Mouse (Mus musculus): ENCODE measurements around the gene Ccdc175. TPM values are rescaled to one million over a fixed set of nuclear protein-coding genes. Genes with fewer than 3 reads are reported as not detected.

Ccdc175 gene
- total RNA-seq (2014; fragmentation: Nextera tagmentation) (not detected in 2 replicates), total RNA-seq (2017) (0.06 TPM in 1 of 2 replicates, not detected in the other), polyA plus RNA-seq (2012) (not detected in 2 replicates)

GRCm38 (mm10) chr12:72184929-72185328, at the start of gene Ccdc175:
TSS of gene Ccdc175 (minus strand) at chr12:72185029.
- Histone ChIP-seq H3K27me3 (ENCODE audit: insufficient read depth, low read length) (peaks cover 6% of the 10 kb centered on the region; the same call in 1 of the 2 replicates), H3K9me3 (replicated peaks) (no peaks in the 10 kb centered on the region), H3K4me1 (ENCODE audit: insufficient read depth, low read depth, low read length) (no peaks in the 10 kb centered on the region), H3K36me3 (replicated peaks) (no peaks in the 10 kb centered on the region), H3K4me3 (ENCODE audit: low read depth, low read length) (no peak within 1 kb of the TSS)
- ATAC-seq (ENCODE audit: extremely low read depth, insufficient number of reproducible peaks, low FRiP score, poor library complexity, severe bottlenecking) (no peak), DNase-seq (ENCODE audit: low spot score) (no peak)
- TF ChIP-seq CTCF (IDR thresholded peaks at IDR 0.05; ENCODE audit: low read depth, low read length), result no peak

- ATAC-seq (ENCODE audit: extremely low read depth, insufficient number of reproducible peaks, low FRiP score, poor library complexity, severe bottlenecking), result no peak
- no peaks in the 10 kb centered on the region for H3K4me1 ChIP-seq (ENCODE audit: insufficient read depth, low read depth, low read length)
- H3K27me3 ChIP-seq (ENCODE audit: insufficient read depth, low read length), result no peaks in the 10 kb centered on the region; the same call in 1 of the 2 replicates
- no peak overlapping the region for H3K4me3 ChIP-seq (ENCODE audit: low read depth, low read length)
- no peaks in the 10 kb centered on the region for H3K36me3 ChIP-seq (replicated peaks)
- DNase-seq (ENCODE audit: low spot score), result no peak
- no peaks in the 10 kb centered on the region; the same call in 1 of the 2 replicates for H3K9me3 ChIP-seq (replicated peaks)
- TF ChIP-seq GATA2 (IDR thresholded peaks at IDR 0.05; ENCODE audit: borderline replicate concordance, low read depth, low read length), result no peak
- TF ChIP-seq CTCF (IDR thresholded peaks at IDR 0.05; ENCODE audit: low read depth, low read length), result no peak
- no peak for TF ChIP-seq POLR2AphosphoS5 (IDR thresholded peaks at IDR 0.05; ENCODE audit: insufficient replicate concordance, low read depth, low read length)
- TF ChIP-seq GATA1 (IDR thresholded peaks at IDR 0.05; ENCODE audit: borderline replicate concordance, low read length), result no peak
- TF ChIP-seq TAL1 (conservative IDR thresholded peaks at IDR 0.05; ENCODE audit: low read depth, low read length), result no peak
Measured at GRCm38 (mm10) chr12:72234151-72234550, 49.3 kb upstream of the Ccdc175 start.

GRCm38 (mm10) chr12:72232826-72233790, 48.3 kb upstream of the Ccdc175 start:
- Histone ChIP-seq H3K4me1 (ENCODE audit: insufficient read depth, low read depth, low read length) (no peaks in the 10 kb centered on the region), H3K9me3 (replicated peaks) (no peaks in the 10 kb centered on the region; the same call in 1 of the 2 replicates), H3K27me3 (ENCODE audit: insufficient read depth, low read length) (no peaks in the 10 kb centered on the region; the same call in 1 of the 2 replicates), H3K36me3 (replicated peaks) (no peaks in the 10 kb centered on the region), H3K4me3 (ENCODE audit: low read depth, low read length) (no peak overlapping the region)
- no peak for TF ChIP-seq GATA1 (IDR thresholded peaks at IDR 0.05; ENCODE audit: borderline replicate concordance, low read length)
- TF ChIP-seq POLR2AphosphoS5 (IDR thresholded peaks at IDR 0.05; ENCODE audit: insufficient replicate concordance, low read depth, low read length), result no peak
- no peak for TF ChIP-seq TAL1 (conservative IDR thresholded peaks at IDR 0.05; ENCODE audit: low read depth, low read length)
- TF ChIP-seq CTCF (IDR thresholded peaks at IDR 0.05; ENCODE audit: low read depth, low read length), result no peak
- TF ChIP-seq GATA2 (IDR thresholded peaks at IDR 0.05; ENCODE audit: borderline replicate concordance, low read depth, low read length), result no peak
- no peak for DNase-seq (ENCODE audit: low spot score)
- ATAC-seq (ENCODE audit: extremely low read depth, insufficient number of reproducible peaks, low FRiP score, poor library complexity, severe bottlenecking), result no peak

GRCm38 (mm10) chr12:72232176-72232575, 47.3 kb upstream of the Ccdc175 start:
- TF ChIP-seq GATA2 (IDR thresholded peaks at IDR 0.05; ENCODE audit: borderline replicate concordance, low read depth, low read length) (no peak), POLR2AphosphoS5 (IDR thresholded peaks at IDR 0.05; ENCODE audit: insufficient replicate concordance, low read depth, low read length) (no peak), CTCF (IDR thresholded peaks at IDR 0.05; ENCODE audit: low read depth, low read length) (no peak), GATA1 (IDR thresholded peaks at IDR 0.05; ENCODE audit: borderline replicate concordance, low read length) (no peak), TAL1 (conservative IDR thresholded peaks at IDR 0.05; ENCODE audit: low read depth, low read length) (no peak)
- Histone ChIP-seq H3K4me1 (ENCODE audit: insufficient read depth, low read depth, low read length) (no peaks in the 10 kb centered on the region), H3K36me3 (replicated peaks) (no peaks in the 10 kb centered on the region), H3K27me3 (ENCODE audit: insufficient read depth, low read length) (no peaks in the 10 kb centered on the region; the same call in 1 of the 2 replicates), H3K9me3 (replicated peaks) (no peaks in the 10 kb centered on the region; the same call in 1 of the 2 replicates), H3K4me3 (ENCODE audit: low read depth, low read length) (no peak overlapping the region)
- ATAC-seq (ENCODE audit: extremely low read depth, insufficient number of reproducible peaks, low FRiP score, poor library complexity, severe bottlenecking) (no peak), DNase-seq (ENCODE audit: low spot score) (no peak)

GRCm38 (mm10) chr12:72229451-72230196, 44.8 kb upstream of the Ccdc175 start:
- Histone ChIP-seq H3K36me3 (replicated peaks) (no peaks in the 10 kb centered on the region), H3K27me3 (ENCODE audit: insufficient read depth, low read length) (peaks cover 5% of the 10 kb centered on the region), H3K4me1 (ENCODE audit: insufficient read depth, low read depth, low read length) (no peaks in the 10 kb centered on the region), H3K9me3 (replicated peaks) (no peaks in the 10 kb centered on the region), H3K4me3 (ENCODE audit: low read depth, low read length) (no peak overlapping the region)
- no peak for TF ChIP-seq CTCF (IDR thresholded peaks at IDR 0.05; ENCODE audit: low read depth, low read length)
- no peak for TF ChIP-seq TAL1 (conservative IDR thresholded peaks at IDR 0.05; ENCODE audit: low read depth, low read length)
- no peak for TF ChIP-seq POLR2AphosphoS5 (IDR thresholded peaks at IDR 0.05; ENCODE audit: insufficient replicate concordance, low read depth, low read length)
- no peak for TF ChIP-seq GATA2 (IDR thresholded peaks at IDR 0.05; ENCODE audit: borderline replicate concordance, low read depth, low read length)
- no peak for TF ChIP-seq GATA1 (IDR thresholded peaks at IDR 0.05; ENCODE audit: borderline replicate concordance, low read length)
- no peak for ATAC-seq (ENCODE audit: extremely low read depth, insufficient number of reproducible peaks, low FRiP score, poor library complexity, severe bottlenecking)
- no peak for DNase-seq (ENCODE audit: low spot score)

GRCm38 (mm10) chr12:72227731-72228130, 42.9 kb upstream of the Ccdc175 start:
- no peak overlapping the region for H3K4me3 ChIP-seq (ENCODE audit: low read depth, low read length)
- peaks cover 5% of the 10 kb centered on the region for H3K27me3 ChIP-seq (ENCODE audit: insufficient read depth, low read length)
- DNase-seq (ENCODE audit: low spot score) (no peak), ATAC-seq (ENCODE audit: extremely low read depth, insufficient number of reproducible peaks, low FRiP score, poor library complexity, severe bottlenecking) (no peak)
- peaks cover 4% of the 10 kb centered on the region; the same call in 1 of the 2 replicates for H3K9me3 ChIP-seq (replicated peaks)
- H3K36me3 ChIP-seq (replicated peaks), result no peaks in the 10 kb centered on the region
- TF ChIP-seq TAL1 (conservative IDR thresholded peaks at IDR 0.05; ENCODE audit: low read depth, low read length) (no peak), CTCF (IDR thresholded peaks at IDR 0.05; ENCODE audit: low read depth, low read length) (no peak), POLR2AphosphoS5 (IDR thresholded peaks at IDR 0.05; ENCODE audit: insufficient replicate concordance, low read depth, low read length) (no peak), GATA1 (IDR thresholded peaks at IDR 0.05; ENCODE audit: borderline replicate concordance, low read length) (no peak), GATA2 (IDR thresholded peaks at IDR 0.05; ENCODE audit: borderline replicate concordance, low read depth, low read length) (no peak)
- H3K4me1 ChIP-seq (ENCODE audit: insufficient read depth, low read depth, low read length), result no peaks in the 10 kb centered on the region

Data from G1E (cell line).